Mouse (Mus musculus) ES-Bruce4 (cell line): ENCODE data around the gene Pcsk5. TPM values are rescaled to one million over a fixed set of nuclear protein-coding genes. Genes with fewer than 3 reads are reported as not detected.

Source experiments
- H3K27ac ChIP-seq: 2 replicates; pipeline ENCODE4 v1.5.1; 2012; ENCODE audit warnings: low read length, inconsistent platforms; ENCODE audit not compliant: insufficient read depth
- H3K27me3 ChIP-seq: 2 replicates; pipeline ENCODE4 v1.6.1; 2012; ENCODE audit warnings: mild to moderate bottlenecking, low read length, inconsistent platforms; ENCODE audit not compliant: control insufficient read depth, poor library complexity, insufficient read depth, severe bottlenecking
- H3K36me3 ChIP-seq: 2 replicates; pipeline ENCODE4 v1.6.1; 2012; ENCODE audit warnings: inconsistent platforms, mild to moderate bottlenecking, low read length, moderate library complexity; ENCODE audit not compliant: control insufficient read depth, poor library complexity, insufficient read depth, severe bottlenecking
- H3K4me1 ChIP-seq: one replicate; pipeline ENCODE4 v1.8.1; 2011; ENCODE audit warnings: low read length; ENCODE audit not compliant: control insufficient read depth, insufficient read depth
- H3K4me3 ChIP-seq: 2 replicates; pipeline ENCODE4 v1.5.1; 2011; ENCODE audit warnings: low read depth, mild to moderate bottlenecking, low read length
- H3K9ac ChIP-seq: 2 replicates; pipeline ENCODE4 v1.6.1; 2012; ENCODE audit warnings: low read depth, mild to moderate bottlenecking, inconsistent platforms; ENCODE audit not compliant: poor library complexity, severe bottlenecking
- H3K9me3 ChIP-seq: replicated peaks from 2 replicates; pipeline ENCODE4 v1.6.1; 2012; ENCODE audit warnings: mild to moderate bottlenecking, low read length, inconsistent platforms; ENCODE audit not compliant: control insufficient read depth, poor library complexity, insufficient read depth, severe bottlenecking
- CTCF ChIP-seq: IDR thresholded peaks from one replicate; pipeline ENCODE4 v1.8.1; 2011; ENCODE audit warnings: low read depth, low read length
- EP300 ChIP-seq: IDR thresholded peaks from 2 replicates; pipeline ENCODE4 v1.6.1; 2011; ENCODE audit warnings: low read depth, low read length; ENCODE audit not compliant: insufficient read depth
- POLR2A ChIP-seq: IDR thresholded peaks from one replicate; pipeline ENCODE4 v1.8.1; 2011; ENCODE audit warnings: low read length; ENCODE audit not compliant: insufficient read depth
- polyA plus RNA-seq: library from polyadenylated mRNA; stranded (reverse); fragments of >200 nt; gene quantifications from 2 replicates; pipeline ENCODE4 v1.2.4, GENCODE M21; 2011; ENCODE audit warnings: low read depth; ENCODE audit not compliant: missing spikeins, insufficient read depth, insufficient read length

Pcsk5 gene
- polyA plus RNA-seq, 1 experiment = 0.33 TPM

GRCm38 (mm10) chr19:17856741-17857140 is 19.3 kb upstream of the Pcsk5 start:
- TF ChIP-seq EP300 = no peak
- TF ChIP-seq CTCF = no peak
- no peak for TF ChIP-seq POLR2A
- H3K4me3 ChIP-seq = no peak overlapping the region
- no peak overlapping the region for H3K27ac ChIP-seq
- H3K27me3 ChIP-seq = no peaks in the 10 kb centered on the region
- no peaks in the 10 kb centered on the region for H3K36me3 ChIP-seq
- no peak overlapping the region for H3K9ac ChIP-seq
- H3K9me3 ChIP-seq = peaks cover 2% of the 10 kb centered on the region; the same call in 1 of the 2 replicates
- H3K4me1 ChIP-seq = no peaks in the 10 kb centered on the region

- no peak overlapping the region for H3K27ac ChIP-seq
- no peaks in the 10 kb centered on the region; the same call in 1 of the 2 replicates for H3K27me3 ChIP-seq
- no peaks in the 10 kb centered on the region for H3K9me3 ChIP-seq
- H3K9ac ChIP-seq = no peak overlapping the region
- H3K36me3 ChIP-seq = no peaks in the 10 kb centered on the region
- H3K4me3 ChIP-seq = no peak overlapping the region
- TF ChIP-seq POLR2A (no peak), CTCF (no peak), EP300 (no peak)
- H3K4me1 ChIP-seq = no peaks in the 10 kb centered on the region
These were observed 11.0 kb upstream of the Pcsk5 start for GRCm38 (mm10) chr19:17848417-17848816.

GRCm38 (mm10) chr19:17845967-17846366 is 8.5 kb upstream of the Pcsk5 start:
- TF ChIP-seq CTCF (no peak), POLR2A (no peak), EP300 (no peak)
- H3K36me3 ChIP-seq = no peaks in the 10 kb centered on the region

GRCm38 (mm10) chr19:17841586-17841985 is 4.2 kb upstream of the Pcsk5 start:
- TF ChIP-seq CTCF (no peak), POLR2A (no peak), EP300 (no peak)
- H3K27me3 ChIP-seq = peaks cover 2% of the 10 kb centered on the region
- no peak overlapping the region for H3K4me3 ChIP-seq
- no peaks in the 10 kb centered on the region for H3K4me1 ChIP-seq
- H3K36me3 ChIP-seq = no peaks in the 10 kb centered on the region
- no peaks in the 10 kb centered on the region for H3K9me3 ChIP-seq
- no peak overlapping the region for H3K27ac ChIP-seq
- H3K9ac ChIP-seq = no peak overlapping the region

More at GRCm38 (mm10) chr19:17845967-17846366, 8.5 kb upstream of the Pcsk5 start:
- no peak overlapping the region for H3K4me3 ChIP-seq
- H3K27me3 ChIP-seq = no peaks in the 10 kb centered on the region; the same call in 1 of the 2 replicates
- no peak overlapping the region for H3K9ac ChIP-seq
- H3K27ac ChIP-seq = no peak overlapping the region
- H3K9me3 ChIP-seq = no peaks in the 10 kb centered on the region
- no peaks in the 10 kb centered on the region for H3K4me1 ChIP-seq

- Histone ChIP-seq H3K4me3 (no peak overlapping the region), H3K27me3 (peaks cover 2% of the 10 kb centered on the region), H3K9me3 (no peaks in the 10 kb centered on the region), H3K36me3 (no peaks in the 10 kb centered on the region), H3K4me1 (no peaks in the 10 kb centered on the region), H3K9ac (no peak overlapping the region), H3K27ac (no peak overlapping the region)
- TF ChIP-seq POLR2A = no peak
- no peak for TF ChIP-seq CTCF
- TF ChIP-seq EP300 = no peak
These were observed 2.4 kb upstream of the Pcsk5 start for GRCm38 (mm10) chr19:17839856-17840255.

- peak overlapping the region; percentile 85 for H3K9ac ChIP-seq
- no peaks in the 10 kb centered on the region for H3K9me3 ChIP-seq
- no peak for TF ChIP-seq EP300
- H3K4me3 ChIP-seq = peak overlapping the region; percentile 59
- no peaks in the 10 kb centered on the region for H3K4me1 ChIP-seq
- H3K27ac ChIP-seq = no peak overlapping the region
- H3K27me3 ChIP-seq = peaks cover 4% of the 10 kb centered on the region
- no peaks in the 10 kb centered on the region for H3K36me3 ChIP-seq
These were observed 614 bp downstream of the Pcsk5 start for GRCm38 (mm10) chr19:17836566-17837470.
